Comparison of ENCODE assay signal across 15 mouse cellular contexts in genomic region chr3:132628741-132629140, GRCm38 (mm10). TPM values are rescaled to one million over a fixed set of nuclear protein-coding genes. Genes with fewer than 3 reads are reported as not detected.
DNase-seq lines count a peak whose midpoint lies in the region; ATAC-seq and TF ChIP-seq lines count a peak whose summit lies in the region.
"Had no signal": no experiment of that assay in that cellular context is flagged by ENCODE, and none has a peak within 500 bp of the region (broad histone marks: within the 10 kb centered on the region; RNA-seq: fewer than 3 reads in every experiment).

No protein-coding gene starts in this region.

- no peak for ATAC-seq in hindbrain, postnatal 0 days
- no peak for ATAC-seq in hindbrain, embryonic 14.5 days (ENCODE audit: low FRiP score)
- no peak for ATAC-seq in limb, embryonic 11.5 days (ENCODE audit: insufficient number of reproducible peaks, low FRiP score, low TSS enrichment, low read depth)
- ATAC-seq: hindbrain, embryonic 16.5 days had no signal

- peak; percentile 32 for DNase-seq in hindbrain, postnatal 0 days (ENCODE audit: low spot score)
- DNase-seq in hindbrain, embryonic 14.5 days (ENCODE audit: low spot score): no peak
- peak; percentile 19 for DNase-seq in CH12.LX (ENCODE audit: extremely low read depth)
- peak; percentile 12 for DNase-seq in ZHBTc4 (ENCODE audit: low read depth, low spot score)
- peak; percentile 28 for DNase-seq in limb, embryonic 11.5 days (ENCODE audit: low spot score)
- DNase-seq in thymus, adult 2 months: no peak
- DNase-seq in kidney, postnatal 14 days: no peak
- no peak for DNase-seq in B cell, adult 2 months
- DNase-seq: thymus, postnatal 4 days had no signal

- no peak overlapping the region for H3K9ac ChIP-seq in hindbrain, postnatal 0 days (replicated peaks; ENCODE audit: low read length)
- H3K9ac ChIP-seq in hindbrain, embryonic 14.5 days: no peak overlapping the region
- H3K9ac ChIP-seq in CH12.LX (ENCODE audit: insufficient read depth, low read depth): no peak overlapping the region
- no peak overlapping the region for H3K9ac ChIP-seq in limb, embryonic 11.5 days (ENCODE audit: low read length)

- no peak for TF ChIP-seq POLR2A in CH12.LX (IDR thresholded peaks at IDR 0.05; ENCODE audit: low read depth, low read length)
- no peak for TF ChIP-seq POLR2A in thymus, adult 2 months (IDR thresholded peaks at IDR 0.05; ENCODE audit: control insufficient read depth, extremely low read depth, insufficient read depth, low read length, poor library complexity)

- no peaks in the 10 kb centered on the region for H3K79me2 ChIP-seq in CH12.LX (replicated peaks; ENCODE audit: control insufficient read depth, extremely low read depth, insufficient read depth, poor library complexity, severe bottlenecking)

- peak; percentile 66 for TF ChIP-seq RAD21 in CH12.LX (IDR thresholded peaks at IDR 0.05; ENCODE audit: low read depth, low read length)

- no peak overlapping the region for H3K27ac ChIP-seq in hindbrain, postnatal 0 days
- H3K27ac ChIP-seq in hindbrain, embryonic 14.5 days: no peak overlapping the region
- H3K27ac ChIP-seq in CH12.LX (ENCODE audit: insufficient read depth, low read depth): no peak overlapping the region
- no peak overlapping the region for H3K27ac ChIP-seq in limb, embryonic 11.5 days (replicated peaks; ENCODE audit: low read depth, low read length)
- no peak overlapping the region for H3K27ac ChIP-seq in thymus, adult 2 months (ENCODE audit: control insufficient read depth, insufficient read depth, low read length)
- H3K27ac ChIP-seq: macrophage had no signal

- dilution Hi-C loops in CH12.LX (cut with MboI; ENCODE audit: extremely low pct_ligation_motif_present, extremely low pct_unique_long_range_greater_than_20kb, low sequenced_read_pairs): no loop called here

- no peaks in the 10 kb centered on the region for H3K27me3 ChIP-seq in hindbrain, postnatal 0 days (ENCODE audit: insufficient read depth, low read length)
- no peaks in the 10 kb centered on the region for H3K27me3 ChIP-seq in hindbrain, embryonic 14.5 days (ENCODE audit: control insufficient read depth, insufficient read depth, low read length)
- no peaks in the 10 kb centered on the region for H3K27me3 ChIP-seq in CH12.LX (replicated peaks)
- no peaks in the 10 kb centered on the region for H3K27me3 ChIP-seq in limb, embryonic 11.5 days (ENCODE audit: control insufficient read depth, insufficient read depth, low read length)
- H3K27me3 ChIP-seq in thymus, adult 2 months (ENCODE audit: control insufficient read depth, insufficient read depth, low read length): no peaks in the 10 kb centered on the region

- WGBS in hindbrain, postnatal 0 days: 52% methylated on average over 8 of the region's 8 CpGs
- WGBS in hindbrain, embryonic 14.5 days: 52% methylated on average over 8 of the region's 8 CpGs
- 57% methylated on average over 8 of the region's 8 CpGs for WGBS in limb, embryonic 11.5 days
- WGBS in thymus, adult 2 months: 66% methylated on average over 8 of the region's 8 CpGs

- no peak overlapping the region for H3K4me3 ChIP-seq in hindbrain, postnatal 0 days (ENCODE audit: low read length)
- H3K4me3 ChIP-seq in hindbrain, embryonic 14.5 days (replicated peaks; ENCODE audit: low read length): no peak overlapping the region
- no peak overlapping the region for H3K4me3 ChIP-seq in CH12.LX (replicated peaks in 1 of 3; ENCODE audit: low read depth in 2 of 3, low read length in 2 of 3, poor library complexity in 1 of 3)
- H3K4me3 ChIP-seq in limb, embryonic 11.5 days (ENCODE audit: low read depth, low read length): no peak overlapping the region
- H3K4me3 ChIP-seq in thymus, adult 2 months (ENCODE audit: control insufficient read depth, insufficient read depth, low read length): no peak overlapping the region

- no peaks in the 10 kb centered on the region for H3K9me3 ChIP-seq in hindbrain, postnatal 0 days (ENCODE audit: low read length)
- no peaks in the 10 kb centered on the region for H3K9me3 ChIP-seq in hindbrain, embryonic 14.5 days (ENCODE audit: control insufficient read depth, low read length)
- H3K9me3 ChIP-seq in CH12.LX (replicated peaks; ENCODE audit: low read length): no peaks in the 10 kb centered on the region
- H3K9me3 ChIP-seq in limb, embryonic 11.5 days (ENCODE audit: control insufficient read depth, low read length): no peaks in the 10 kb centered on the region

- H3K4me1 ChIP-seq in hindbrain, postnatal 0 days (ENCODE audit: insufficient read depth, low read length): no peaks in the 10 kb centered on the region
- H3K4me1 ChIP-seq in hindbrain, embryonic 14.5 days (replicated peaks; ENCODE audit: control insufficient read depth, insufficient read depth, low read length): no peaks in the 10 kb centered on the region
- peaks cover 0 to 4% of the 10 kb centered on the region in 2 experiments; a peak in 1 of 4 replicates for H3K4me1 ChIP-seq in CH12.LX (ENCODE audit: control insufficient read depth in 1 of 2, insufficient read depth in 2 of 2)
- no peaks in the 10 kb centered on the region for H3K4me1 ChIP-seq in limb, embryonic 11.5 days (ENCODE audit: control insufficient read depth, insufficient read depth, low read length)
- no peaks in the 10 kb centered on the region for H3K4me1 ChIP-seq in thymus, adult 2 months (replicated peaks; ENCODE audit: control insufficient read depth, insufficient read depth, low read length)

- H3K36me3 ChIP-seq in hindbrain, postnatal 0 days (ENCODE audit: insufficient read depth, low read length): no peaks in the 10 kb centered on the region
- H3K36me3 ChIP-seq in hindbrain, embryonic 14.5 days (replicated peaks; ENCODE audit: control insufficient read depth, insufficient read depth): no peaks in the 10 kb centered on the region
- no peaks in the 10 kb centered on the region for H3K36me3 ChIP-seq in CH12.LX (replicated peaks in 1 of 2; ENCODE audit: control insufficient read depth in 1 of 2, insufficient read depth in 1 of 2, low read length in 1 of 2)
- H3K36me3 ChIP-seq in limb, embryonic 11.5 days (ENCODE audit: control insufficient read depth, insufficient read depth, low read length): no peaks in the 10 kb centered on the region
- H3K36me3 ChIP-seq in thymus, adult 2 months (ENCODE audit: control insufficient read depth, insufficient read depth, low read length): no peaks in the 10 kb centered on the region

- TF ChIP-seq CTCF in hindbrain, postnatal 0 days (IDR thresholded peaks at IDR 0.05; ENCODE audit: low read depth): peak; percentile 48
- TF ChIP-seq CTCF in CH12.LX (conservative IDR thresholded peaks at IDR 0.05 in 1 of 2, IDR thresholded peaks at IDR 0.05 in 1 of 2; ENCODE audit: low read depth in 2 of 2, low read length in 2 of 2): peak in 1 of 2 experiments; percentile 68; a peak in 2 of 4 replicates
- no peak for TF ChIP-seq CTCF in thymus, adult 2 months (IDR thresholded peaks at IDR 0.05; ENCODE audit: borderline replicate concordance, control insufficient read depth, extremely low read depth, insufficient read depth, low read length, poor library complexity)

- in situ Hi-C loops in CH12.LX (cut with MboI; ENCODE audit: low pct_ligation_motif_present, low pct_unique_long_range_greater_than_20kb, low sequenced_read_pairs): no loop called here

- TF ChIP-seq EP300 in CH12.LX (IDR thresholded peaks at IDR 0.05; ENCODE audit: low read length): no peak

- no peak overlapping the region for H3K4me2 ChIP-seq in hindbrain, postnatal 0 days (ENCODE audit: low read depth, low read length)
- no peak overlapping the region for H3K4me2 ChIP-seq in hindbrain, embryonic 14.5 days (replicated peaks)
- H3K4me2 ChIP-seq in CH12.LX (ENCODE audit: insufficient read depth, low read depth, poor library complexity, severe bottlenecking): no peak overlapping the region
- no peak overlapping the region for H3K4me2 ChIP-seq in limb, embryonic 11.5 days (ENCODE audit: low read depth, severe bottlenecking)

TF ChIP-seq in CH12.LX, 34 proteins besides CTCF, POLR2A, EP300 and RAD21:
- no peak for TF ChIP-seq ETS1 (conservative IDR thresholded peaks at IDR 0.05; ENCODE audit: low read depth, low read length)
- TF ChIP-seq SMC3 (IDR thresholded peaks at IDR 0.05; ENCODE audit: low read depth, low read length): peak; percentile 76
- TF ChIP-seq JUN (IDR thresholded peaks at IDR 0.05; ENCODE audit: insufficient read depth, low read depth, low read length): no peak
- 0 out of 2 replicates have a peak, but pooled peaks have one; percentile 21 for TF ChIP-seq ZC3H11A (IDR thresholded peaks at IDR 0.05; ENCODE audit: low read depth, low read length)
TF ChIP-seq in CH12.LX: peak in this region for 2.

RNA-seq across cellular contexts. Expression of gene Gimd1, which starts 0.9 kb away (rescaled TPM):
- not detected in 2 replicates for total RNA-seq in hindbrain, postnatal 0 days (2014; rRNA removed)
- not detected in 2 replicates for polyA plus RNA-seq in hindbrain, postnatal 0 days (2015; fragmentation: Nextera tagmentation; extraction: Ambion mirVana)
- not detected in 2 replicates for polyA plus RNA-seq in hindbrain, embryonic 14.5 days (2014; fragmentation: Nextera tagmentation; extraction: Ambion mirVana)
- total RNA-seq in CH12.LX (2012; rRNA removed): not detected in 2 replicates
- total RNA-seq in CH12.LX (2014; rRNA removed): not detected in 2 replicates
- polyA plus RNA-seq in CH12.LX (2012; ENCODE audit: insufficient read length, low read depth): not detected in 2 replicates
- not detected in 2 replicates for polyA plus RNA-seq in limb, embryonic 11.5 days (2014; fragmentation: Nextera tagmentation; extraction: Ambion mirVana)
- not detected in 2 replicates for polyA plus RNA-seq in thymus, adult 2 months (2012; rRNA removed)
- total RNA-seq: gastrocnemius, adult 18-20 months; left cerebral cortex, postnatal 25 days; MEL had no signal
- polyA plus RNA-seq: hindbrain, embryonic 16.5 days; macrophage; neural tube, embryonic 11.5 days had no signal

RNA-seq across cellular contexts. Expression of gene Tbck, which starts 55.2 kb away (rescaled TPM):
- 35.4 and 38.6 TPM in 2 replicates for total RNA-seq in hindbrain, postnatal 0 days (2014; rRNA removed)
- 31.4 and 32.1 TPM in 2 replicates for polyA plus RNA-seq in hindbrain, postnatal 0 days (2015; fragmentation: Nextera tagmentation; extraction: Ambion mirVana)
- 27.8 and 30.8 TPM in 2 replicates for polyA plus RNA-seq in hindbrain, embryonic 14.5 days (2014; fragmentation: Nextera tagmentation; extraction: Ambion mirVana)
- total RNA-seq in CH12.LX (2012; rRNA removed) (16.9 and 18.7 TPM in 2 replicates), CH12.LX (2014; rRNA removed) (13.7 and 14.5 TPM in 2 replicates)
- 7.4 and 9.2 TPM in 2 replicates for polyA plus RNA-seq in CH12.LX (2012; ENCODE audit: insufficient read length, low read depth)
- 22.4 and 23.5 TPM in 2 replicates for polyA plus RNA-seq in limb, embryonic 11.5 days (2014; fragmentation: Nextera tagmentation; extraction: Ambion mirVana)
- 4.7 and 5.0 TPM in 2 replicates for polyA plus RNA-seq in thymus, adult 2 months (2012; rRNA removed)

RNA-seq across cellular contexts. Expression of gene Aimp1, which starts 55.4 kb away (rescaled TPM):
- total RNA-seq in hindbrain, postnatal 0 days (2014; rRNA removed): 25.8 and 29.4 TPM in 2 replicates
- polyA plus RNA-seq in hindbrain, postnatal 0 days (2015; fragmentation: Nextera tagmentation; extraction: Ambion mirVana): 57.4 and 63.1 TPM in 2 replicates
- polyA plus RNA-seq in hindbrain, embryonic 14.5 days (2014; fragmentation: Nextera tagmentation; extraction: Ambion mirVana): 60.0 and 71.4 TPM in 2 replicates
- total RNA-seq in CH12.LX (2012; rRNA removed): 305 and 307 TPM in 2 replicates
- 390 and 444 TPM in 2 replicates for total RNA-seq in CH12.LX (2014; rRNA removed)
- polyA plus RNA-seq in CH12.LX (2012; ENCODE audit: insufficient read length, low read depth): 298 and 328 TPM in 2 replicates
- 87.4 and 96.6 TPM in 2 replicates for polyA plus RNA-seq in limb, embryonic 11.5 days (2014; fragmentation: Nextera tagmentation; extraction: Ambion mirVana)
- 15.0 and 17.4 TPM in 2 replicates for polyA plus RNA-seq in thymus, adult 2 months (2012; rRNA removed)

Comparison
In these comparisons a context has a peak if more than half of its experiments do, and no peak if none do; other contexts are left out.
1. DNase-seq: peak in hindbrain, postnatal 0 days (single experiment), CH12.LX (single experiment), ZHBTc4 (single experiment) and limb, embryonic 11.5 days (single experiment); none in hindbrain, embryonic 14.5 days (single experiment), thymus, adult 2 months (single experiment), kidney, postnatal 14 days (single experiment) and B cell, adult 2 months (0 of 2).